Mouse (Mus musculus): Measurements from ENCODE around the gene Rtf1. TPM values are rescaled to one million over a fixed set of nuclear protein-coding genes. Genes with fewer than 3 reads are reported as not detected.

Rtf1 gene
- total RNA-seq, 2 experiments from 2014 or later: 18.4 to 22.0 TPM

DNA sequence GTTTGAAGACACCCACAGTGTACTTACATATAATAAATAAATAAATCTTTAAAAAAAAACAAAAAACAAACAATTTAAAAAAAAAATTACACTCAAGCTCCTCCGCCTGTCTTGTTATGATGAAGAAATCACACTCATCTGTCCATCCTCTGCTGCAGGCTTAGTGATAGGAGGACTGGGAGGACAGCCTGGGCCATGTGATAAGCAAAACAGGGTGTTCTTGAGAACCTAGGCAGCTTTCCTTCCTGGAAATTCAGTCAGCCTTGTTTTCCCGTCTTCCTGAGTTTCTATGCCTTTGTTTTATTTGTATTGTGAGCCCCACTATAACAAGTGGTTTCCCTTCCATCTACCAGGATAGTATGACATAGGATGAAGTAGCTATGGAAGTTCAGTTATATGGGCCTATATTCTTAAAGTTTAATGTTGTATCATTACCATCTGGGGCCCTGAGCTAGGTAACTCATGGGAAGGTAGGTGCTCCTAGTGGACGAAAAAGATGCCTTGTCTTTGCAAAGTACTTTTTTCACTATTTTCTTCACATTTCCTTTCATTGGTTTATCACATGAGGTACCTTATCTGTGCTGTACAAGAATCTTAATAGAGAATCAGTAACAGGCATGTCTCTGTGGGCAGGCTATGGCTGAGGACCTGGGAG, 53.0 kb downstream of the Rtf1 start:
- no peak for DNase-seq

DNA sequence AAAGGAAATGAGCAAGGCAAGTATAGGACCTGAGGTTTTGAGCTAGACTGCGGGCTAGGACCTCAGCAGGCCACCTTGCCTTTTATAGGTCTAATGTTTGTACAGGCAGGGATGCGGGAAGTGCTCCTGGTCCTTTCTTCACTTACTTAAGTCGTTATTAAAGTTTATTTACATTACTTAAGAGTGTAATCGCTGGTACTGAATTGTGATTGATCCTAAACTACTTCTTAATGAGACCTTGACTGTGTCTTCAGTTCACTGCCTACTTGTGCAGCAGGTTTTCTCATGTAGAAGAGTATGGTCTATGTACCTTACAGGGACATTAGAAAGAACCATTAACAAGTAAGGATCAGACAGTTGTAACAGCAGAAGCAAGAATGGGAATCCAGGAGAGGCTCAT, 55.9 kb downstream of the Rtf1 start:
- DNase-seq: no peak

DNA sequence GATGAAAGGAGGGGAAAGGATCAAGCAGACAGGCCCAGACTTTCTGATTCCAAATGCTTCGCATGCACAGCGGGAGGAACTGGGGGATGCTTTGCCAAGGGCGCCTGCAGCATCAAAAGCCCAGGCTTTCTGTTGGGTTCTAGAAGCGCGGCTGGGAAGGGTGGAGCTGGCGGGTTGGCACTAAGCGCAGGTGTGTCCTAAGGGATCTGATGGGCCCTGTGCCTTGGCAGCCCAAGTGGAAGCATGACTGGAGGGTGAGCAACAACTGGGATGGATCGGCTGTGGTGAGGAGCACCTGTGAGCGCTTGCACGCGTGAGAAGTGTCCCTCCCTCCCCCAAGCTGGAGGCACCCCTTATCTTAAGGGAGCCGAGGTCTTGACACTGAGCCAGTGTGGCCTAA, 62.3 kb downstream of the Rtf1 start:
- no peak for DNase-seq

DNA sequence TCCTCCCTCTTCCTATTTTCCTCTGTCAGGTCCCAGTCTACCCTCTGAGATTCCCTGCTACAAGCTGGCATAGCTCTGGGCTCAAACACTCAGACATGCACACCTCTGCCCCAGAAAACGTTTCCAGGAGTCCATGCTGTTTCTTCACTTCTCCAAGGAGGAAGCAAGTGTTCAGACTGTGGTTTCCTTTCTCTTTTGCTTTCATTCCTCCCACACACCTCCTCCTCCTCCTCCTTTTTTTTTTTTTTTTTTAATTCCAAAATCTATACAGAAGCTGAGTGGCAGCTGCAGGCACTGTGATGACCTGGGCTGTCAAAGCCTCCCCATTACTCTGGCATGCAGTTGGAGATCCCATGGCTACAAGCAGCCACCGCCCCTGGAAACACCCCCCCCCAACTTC, 65.7 kb downstream of the Rtf1 start:
- DNase-seq: no peak

GRCm38 (mm10) chr2:119741581-119742411, 66.9 kb downstream of the Rtf1 start, which contains the start of gene Itpka:
TSS of gene Itpka (plus strand) at chr2:119742337.
- DNase-seq: peak; percentile 66

DNA sequence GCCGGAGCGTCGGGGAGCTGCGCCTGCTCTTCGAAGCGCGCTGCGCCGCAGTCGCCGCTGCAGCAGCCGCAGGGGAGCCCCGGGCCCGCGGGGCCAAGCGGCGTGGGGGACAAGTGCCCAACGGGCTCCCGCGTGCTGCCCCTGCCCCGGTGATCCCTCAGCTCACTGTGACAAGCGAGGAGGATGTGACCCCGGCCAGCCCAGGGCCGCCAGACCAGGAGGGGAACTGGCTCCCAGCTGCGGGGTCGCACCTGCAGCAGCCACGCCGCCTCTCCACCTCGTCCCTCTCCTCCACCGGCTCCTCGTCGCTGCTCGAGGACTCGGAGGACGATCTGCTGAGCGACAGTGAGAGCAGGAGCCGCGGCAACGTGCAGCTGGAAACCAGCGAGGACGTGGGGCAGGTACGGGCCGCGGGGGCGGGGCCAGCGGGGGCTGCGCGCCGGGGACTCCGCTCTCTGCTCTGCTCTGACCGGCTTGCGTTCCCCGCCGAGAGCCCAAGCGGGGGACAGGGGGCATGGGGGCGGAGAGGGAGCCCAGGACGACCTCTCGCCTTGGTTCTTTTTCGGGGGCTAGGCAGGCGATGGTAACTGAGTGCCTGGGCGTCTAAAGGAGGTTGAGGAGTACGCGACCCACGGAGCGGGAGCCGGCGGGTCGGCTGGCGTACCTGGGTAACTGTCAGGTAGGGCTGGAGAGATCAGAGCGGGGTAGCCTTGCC, 67.8 kb downstream of the Rtf1 start:
- DNase-seq: peak; percentile 10

- no peak for DNase-seq
Measured at GRCm38 (mm10) chr2:119743176-119743807, 68.4 kb downstream of the Rtf1 start.

DNA sequence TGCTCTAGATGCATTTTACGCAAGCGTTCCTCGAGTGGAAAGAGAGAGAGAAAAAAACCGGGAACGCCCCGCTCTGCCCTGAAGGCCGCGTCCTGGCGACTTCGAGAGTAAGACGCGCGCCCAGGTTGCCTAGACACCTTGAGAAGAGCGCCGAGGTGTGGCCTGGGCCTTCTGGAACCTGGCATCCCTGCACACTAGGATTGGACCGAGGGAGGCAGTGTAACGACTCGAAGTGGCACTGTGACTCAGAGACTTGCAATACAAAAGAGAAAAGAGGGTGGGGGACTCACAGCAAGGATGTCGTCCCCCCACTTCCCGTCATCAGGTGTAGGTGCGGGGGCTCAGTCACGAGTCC, 68.9 kb downstream of the Rtf1 start:
- DNase-seq: no peak

- peak; percentile 7 for DNase-seq
Measured at GRCm38 (mm10) chr2:119744163-119745111, 69.6 kb downstream of the Rtf1 start.

- no peak for DNase-seq
Measured at GRCm38 (mm10) chr2:119745281-119745680, 70.4 kb downstream of the Rtf1 start.

- DNase-seq: no peak
Measured at GRCm38 (mm10) chr2:119747554-119747953, 72.7 kb downstream of the Rtf1 start.

DNA sequence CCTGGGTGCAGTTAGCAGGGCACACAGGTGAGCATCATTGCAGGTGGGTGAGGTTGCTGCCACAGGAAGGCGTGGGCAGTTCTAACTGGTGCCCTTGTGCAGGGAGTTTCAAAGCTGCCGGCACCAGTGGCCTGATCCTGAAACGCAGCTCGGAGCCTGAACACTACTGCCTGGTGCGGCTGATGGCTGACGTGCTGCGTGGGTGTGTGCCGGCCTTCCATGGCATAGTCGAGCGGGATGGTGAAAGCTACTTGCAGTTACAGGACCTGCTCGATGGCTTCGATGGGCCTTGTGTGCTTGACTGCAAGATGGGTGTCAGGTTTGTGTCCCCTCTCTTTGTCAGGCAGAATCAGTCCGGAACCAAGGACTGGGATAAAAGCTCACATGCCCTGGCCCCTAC, 74.4 kb downstream of the Rtf1 start:
- no peak for DNase-seq

- no peak for DNase-seq
Measured at GRCm38 (mm10) chr2:119757601-119758100, 82.8 kb downstream of the Rtf1 start.

DNA sequence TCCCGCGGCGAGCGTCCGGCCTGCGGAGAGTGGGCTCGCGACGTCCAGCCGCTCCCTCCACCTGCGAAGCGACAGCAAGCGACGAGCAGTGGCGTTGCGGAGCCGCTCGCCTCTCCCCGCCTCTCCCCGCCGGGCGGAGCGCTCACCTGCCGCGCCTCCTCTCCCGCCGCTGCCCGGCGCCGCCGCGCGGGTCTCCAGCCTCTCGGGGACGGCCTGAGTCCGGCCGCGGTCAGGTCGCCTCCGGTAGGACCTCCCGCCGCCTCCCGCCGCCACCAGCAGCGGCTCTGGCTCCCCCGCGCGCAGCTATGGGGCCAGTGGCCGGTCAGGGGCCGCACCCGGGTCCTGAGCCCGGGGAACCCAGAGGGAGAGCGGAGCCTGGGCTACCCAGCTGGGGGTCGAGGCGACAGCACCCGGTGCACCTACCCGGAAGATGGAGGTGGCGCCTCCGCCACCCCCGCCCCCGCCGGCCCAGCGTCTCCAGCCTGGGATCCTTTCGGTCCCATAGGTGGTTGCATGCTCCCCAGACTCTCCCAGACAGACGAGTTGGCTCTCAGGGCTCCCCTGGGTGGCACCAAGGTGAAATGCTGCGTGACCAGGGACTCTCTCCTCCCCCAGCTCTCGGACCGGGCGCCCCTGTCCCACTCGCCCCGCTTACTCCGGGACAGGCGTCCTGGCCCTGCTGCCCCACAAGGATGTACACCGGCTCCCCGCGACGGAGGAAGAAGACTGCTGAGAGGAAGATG, 83.4 kb downstream of the Rtf1 start:
- DNase-seq: peak; percentile 13

GRCm38 (mm10) chr2:119758844-119759835, 84.3 kb downstream of the Rtf1 start:
- no peak for DNase-seq

- no peak for DNase-seq
Measured at GRCm38 (mm10) chr2:119760251-119760650, 85.4 kb downstream of the Rtf1 start, which contains the start of gene Ltk. TSS of gene Ltk (minus strand) at chr2:119760431.

DNA sequence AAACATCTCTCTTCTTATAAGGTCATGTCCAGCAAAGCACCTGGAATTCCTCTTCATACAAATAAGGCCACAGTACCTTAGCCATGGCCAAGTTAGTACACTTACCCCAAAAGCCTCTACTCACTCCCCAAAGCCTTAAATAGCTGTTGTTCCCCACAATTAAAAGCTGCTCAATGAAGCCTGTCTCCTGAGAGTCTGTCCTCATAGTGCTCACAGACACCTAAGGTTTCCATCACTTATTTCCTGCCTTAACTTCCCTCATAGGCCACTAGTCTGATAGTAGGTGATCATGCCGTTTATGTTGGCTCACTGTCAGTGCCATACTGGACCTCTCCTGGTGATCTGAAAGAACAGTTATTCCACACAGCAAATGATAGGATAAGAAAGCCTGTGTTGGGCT, 87.4 kb downstream of the Rtf1 start:
- DNase-seq: no peak

DNA sequence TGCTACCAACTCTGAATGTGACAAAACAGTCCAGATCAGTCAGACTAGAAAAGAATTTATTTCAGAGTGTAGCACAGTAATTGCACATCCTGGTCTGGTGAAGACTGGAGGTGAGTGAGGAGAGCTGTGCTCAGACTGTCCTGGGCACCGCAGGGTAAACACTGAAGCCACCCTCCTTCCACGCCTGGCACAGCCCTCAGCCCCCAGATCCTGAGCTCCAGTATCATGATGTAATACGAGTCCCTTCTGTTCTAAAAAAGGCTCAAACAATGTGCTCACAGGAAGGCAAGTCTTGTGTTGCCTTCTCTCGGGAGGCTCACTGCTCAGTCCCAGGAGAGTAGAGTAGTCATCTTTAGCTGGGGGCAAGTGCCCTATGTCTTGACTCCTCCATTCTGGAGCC, 89.1 kb downstream of the Rtf1 start:
- no peak for DNase-seq

DNA sequence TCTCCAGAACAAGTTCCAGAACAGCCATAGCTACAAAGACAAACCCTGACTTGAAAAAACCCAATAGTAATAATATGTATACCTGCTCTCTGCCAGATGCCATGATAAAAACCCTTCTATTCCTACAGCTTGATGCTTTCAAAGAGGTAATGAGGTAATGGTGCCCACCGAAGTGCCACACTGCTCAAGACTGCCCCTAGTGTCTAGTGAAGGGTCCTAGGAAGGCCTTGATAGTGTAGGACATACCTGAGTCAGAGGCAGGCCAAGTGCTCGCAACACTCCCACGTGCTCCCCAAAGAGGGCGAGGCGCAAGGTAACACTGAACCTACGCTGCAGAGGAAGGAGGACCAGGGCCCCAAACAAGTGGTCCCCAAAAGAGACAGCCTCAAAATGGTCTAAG, 92.4 kb downstream of the Rtf1 start:
- DNase-seq: no peak
